Mouse (Mus musculus) CH12.LX (cell line): ENCODE results near the gene Ackr4.
A peak's percentile ranks its signal among the peaks of the same experiment; 100 is the strongest.

Experiments used
- CHD1 ChIP-seq: IDR thresholded peaks from 2 replicates; pipeline ENCODE4 v1.6.1; 2012; ENCODE audit warnings: low read depth, low read length, improper control_type of control experiment, inconsistent platforms
- CTCF ChIP-seq, 2 experiments: IDR thresholded peaks in 1 of 2; conservative IDR thresholded peaks in 1 of 2; 2 replicates each; pipeline ENCODE4 v1.5.1; 2011 to 2012; ENCODE audit warnings: low read depth in 2 of 2, low read length in 2 of 2, improper control_type of control experiment in 1 of 2, inconsistent platforms in 1 of 2, mild to moderate bottlenecking in 1 of 2, moderate library complexity in 1 of 2
- EP300 ChIP-seq: IDR thresholded peaks from 2 replicates; pipeline ENCODE4 v1.6.1; 2011; ENCODE audit warnings: low read length, improper control_type of control experiment
- MAFK ChIP-seq: IDR thresholded peaks from 2 replicates; pipeline ENCODE4 v1.6.1; 2011; ENCODE audit warnings: low read length, improper control_type of control experiment; ENCODE audit not compliant: insufficient replicate concordance
- PAX5 ChIP-seq: IDR thresholded peaks from 2 replicates; pipeline ENCODE4 v1.6.1; 2012; ENCODE audit warnings: low read length, inconsistent platforms, mixed read lengths
- POLR2A ChIP-seq: IDR thresholded peaks from 2 replicates; pipeline ENCODE4 v1.6.1; 2011; ENCODE audit warnings: low read depth, mild to moderate bottlenecking, improper control_type of control experiment, low read length
- RAD21 ChIP-seq: IDR thresholded peaks from 2 replicates; pipeline ENCODE4 v1.6.1; 2011; ENCODE audit warnings: low read depth, mild to moderate bottlenecking, low read length, improper control_type of control experiment, moderate library complexity
- TBP ChIP-seq: conservative IDR thresholded peaks from 2 replicates; pipeline ENCODE4 v1.6.1; 2011; ENCODE audit warnings: low read depth, low read length, improper control_type of control experiment
- TCF12 ChIP-seq: IDR thresholded peaks from 2 replicates; pipeline ENCODE4 v1.6.1; 2014; ENCODE audit warnings: low read depth, mild to moderate bottlenecking, inconsistent platforms, low read length, improper control_type of control experiment
- ZNF384 ChIP-seq: IDR thresholded peaks from 2 replicates; pipeline ENCODE4 v1.6.1; 2012; ENCODE audit warnings: low read depth, low read length, improper control_type of control experiment, inconsistent platforms

DNA sequence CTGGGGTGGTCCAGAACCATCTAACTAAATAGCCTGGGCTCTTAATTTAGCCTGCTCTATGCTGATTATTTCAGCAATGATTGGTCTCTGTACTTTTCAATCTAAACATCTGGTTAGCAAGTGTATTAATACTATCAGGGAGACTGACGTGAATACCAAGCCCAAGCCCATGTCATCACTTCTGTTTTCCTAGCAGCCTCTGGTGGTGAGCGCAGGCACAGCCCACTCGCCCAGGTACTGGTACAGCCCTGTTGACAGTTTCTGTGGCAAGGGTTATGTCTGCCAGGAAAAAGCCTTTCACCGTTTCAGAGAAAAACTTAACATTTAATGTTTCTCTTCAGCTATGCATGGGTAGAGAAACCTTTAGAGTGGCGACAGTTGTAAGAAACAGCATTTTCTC is 37.5 kb upstream of the Ackr4 start:
- TF ChIP-seq CHD1 (no peak), CTCF (conservative IDR thresholded peaks at IDR 0.05 in 1 of 2, IDR thresholded peaks at IDR 0.05 in 1 of 2; ENCODE audit: low read depth in 2 of 2, low read length in 2 of 2) (peak in 1 of 2 experiments; percentile 33; a peak in 2 of 4 replicates), TCF12 (no peak), TBP (no peak), ZNF384 (no peak), EP300 (no peak), PAX5 (no peak), MAFK (no peak), POLR2A (no peak), RAD21 (peak; percentile 15)
